Mouse (Mus musculus): Measurements from ENCODE around the gene Dcdc2b.

The Dcdc2b gene

DNA sequence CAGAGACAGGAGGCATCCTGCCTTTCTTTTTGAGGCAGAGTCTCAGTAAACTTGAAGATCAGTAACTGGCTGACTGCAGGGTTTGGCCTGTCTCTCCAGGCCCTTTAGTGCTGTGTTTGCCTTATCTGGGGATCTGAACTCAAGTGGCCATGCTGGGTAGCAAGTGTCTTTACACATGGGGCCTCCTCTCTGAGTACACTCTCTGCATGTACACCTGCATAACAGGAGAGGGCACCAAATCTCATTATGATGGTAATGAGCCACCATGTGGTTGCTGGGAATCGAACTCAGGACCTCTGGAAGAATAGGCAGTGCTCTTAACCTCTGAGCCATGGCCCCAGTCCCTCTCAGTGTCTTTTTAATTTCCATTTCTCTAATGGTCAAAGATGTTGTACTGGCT, 31.8 kb downstream of the Dcdc2b start:
- no peak for DNase-seq (ENCODE audit: extremely low read depth, low read depth, low spot score)

DNA sequence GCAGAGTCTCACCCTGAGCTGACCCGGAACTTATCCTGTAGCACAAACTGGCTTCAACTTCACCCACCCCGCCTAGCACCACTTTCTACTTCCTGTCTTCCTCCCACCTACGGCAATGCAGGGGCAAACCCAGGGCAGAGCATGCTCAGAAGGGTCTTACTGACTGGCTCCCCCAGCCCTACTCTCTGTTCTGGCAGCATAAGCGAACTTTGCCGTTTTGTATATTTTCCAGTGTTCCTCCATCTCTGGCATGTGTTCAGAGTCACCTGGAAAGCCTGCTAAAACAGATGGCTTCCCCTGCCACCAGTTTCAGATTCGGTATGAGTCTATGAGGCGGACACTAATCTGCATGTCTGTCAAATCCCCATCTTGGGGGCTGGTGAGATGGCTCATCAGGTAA, 33.7 kb downstream of the Dcdc2b start:
- DNase-seq (ENCODE audit: extremely low read depth, low read depth, low spot score), result no peak

DNA sequence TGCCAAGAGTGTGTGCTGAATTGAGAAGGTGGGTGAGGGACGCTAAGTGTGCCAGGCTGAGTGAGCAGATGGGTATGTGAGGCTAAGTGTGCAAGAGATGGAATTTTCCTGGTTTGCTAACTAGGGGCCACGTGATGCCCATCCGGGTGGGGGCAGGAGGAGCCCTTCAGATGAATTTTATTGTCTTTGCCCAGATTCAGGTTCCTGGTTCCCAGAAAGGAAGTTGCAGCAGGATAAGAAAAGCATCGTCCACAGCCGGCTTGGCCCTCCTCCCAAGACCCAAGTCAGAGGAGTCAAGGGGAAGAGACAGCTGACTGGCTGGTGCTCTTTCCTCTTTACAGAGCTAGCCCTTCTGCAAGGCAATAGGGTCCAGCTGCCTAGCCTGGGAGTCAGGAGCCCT, 35.6 kb downstream of the Dcdc2b start, which contains the start of gene Fam167b:
Gene Fam167b, minus strand, starts transcription at position 84 of the 400 bp plus-strand sequence.
- no peak for DNase-seq (ENCODE audit: extremely low read depth, low read depth, low spot score)

DNA sequence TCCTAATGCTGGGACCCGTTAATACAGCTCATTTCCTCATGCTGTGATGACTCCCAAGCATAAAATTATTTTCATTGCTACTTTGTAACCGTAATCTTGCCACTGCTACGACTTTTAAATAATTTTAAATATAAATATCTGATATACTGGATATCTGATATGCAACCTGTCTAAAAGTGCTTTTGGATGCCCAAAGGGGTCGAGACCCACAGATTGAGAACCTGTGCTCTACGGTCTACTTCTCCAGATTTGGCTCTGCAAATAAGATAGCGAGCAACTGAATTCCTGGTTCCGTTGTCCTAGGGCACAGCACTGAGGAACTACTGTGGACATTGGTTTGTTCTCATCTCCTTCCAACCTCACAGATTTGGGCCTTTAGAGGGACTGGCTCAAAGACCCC, 36.4 kb downstream of the Dcdc2b start:
- DNase-seq (ENCODE audit: extremely low read depth, low read depth, low spot score), result no peak

DNA sequence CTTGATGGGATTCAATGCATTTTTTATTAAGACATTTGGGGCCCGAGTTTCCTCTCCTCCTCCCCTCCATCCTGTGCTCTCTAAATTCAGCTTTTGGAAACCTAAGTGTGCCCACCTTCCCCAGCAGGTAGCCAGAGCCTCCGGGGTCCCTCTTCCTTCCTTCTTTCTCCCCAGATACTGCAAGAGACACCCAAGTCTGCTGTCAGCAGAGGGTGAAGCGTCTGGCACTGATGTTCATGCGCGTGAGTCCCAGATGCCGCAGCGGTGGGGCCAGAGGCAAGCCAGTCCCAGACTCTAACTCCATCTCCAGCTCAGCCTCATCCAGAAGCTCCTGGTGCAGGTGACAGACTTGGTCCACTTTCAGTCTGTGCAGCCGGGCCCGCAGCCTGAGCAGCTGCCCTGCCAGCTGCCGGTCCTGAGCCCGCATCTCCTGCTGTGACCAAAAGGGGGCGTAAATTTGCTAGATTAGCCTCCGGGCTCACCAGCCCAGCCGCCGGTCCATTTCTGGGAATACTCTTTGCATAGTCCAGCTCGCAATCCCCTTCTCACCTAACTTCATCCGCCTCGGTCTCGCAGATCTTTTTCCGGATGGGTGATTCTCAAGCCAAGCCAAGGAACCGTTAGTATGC, 37.1 kb downstream of the Dcdc2b start:
- no peak for DNase-seq (ENCODE audit: extremely low read depth, low read depth, low spot score)

DNA sequence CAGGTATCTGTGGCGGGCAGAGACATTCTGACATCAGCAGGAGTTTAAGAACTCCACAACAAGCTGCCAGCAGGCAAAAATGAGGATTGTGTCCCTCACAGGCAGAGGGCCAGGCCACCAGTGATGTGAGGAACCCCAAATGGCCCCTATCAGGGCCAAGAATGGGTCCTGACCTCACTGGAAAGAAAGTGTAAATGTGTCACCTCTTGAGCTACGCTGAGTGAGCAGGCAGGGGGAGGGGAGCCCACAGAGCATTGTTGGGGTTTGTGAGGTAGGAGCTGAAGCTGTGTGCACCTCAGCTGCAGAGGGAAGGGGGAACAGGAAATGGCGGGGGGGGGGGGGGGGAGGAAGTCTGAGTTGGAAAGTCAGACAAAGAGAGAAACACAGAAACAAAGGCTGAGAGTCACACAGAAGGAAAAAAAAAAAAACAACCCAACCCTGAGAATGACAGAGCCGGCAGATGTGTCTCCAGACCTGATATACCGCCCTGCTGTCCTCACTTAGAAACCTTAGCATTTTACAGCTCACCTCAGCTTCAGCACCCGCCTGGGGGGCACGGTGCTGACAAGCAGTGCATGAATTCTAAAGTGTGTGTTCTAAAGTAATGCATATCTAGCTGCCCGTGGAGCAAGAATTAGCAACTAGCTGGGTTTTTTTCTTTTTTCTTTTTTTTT, 38.7 kb downstream of the Dcdc2b start:
- no peak for DNase-seq (ENCODE audit: extremely low read depth, low read depth, low spot score)

DNA sequence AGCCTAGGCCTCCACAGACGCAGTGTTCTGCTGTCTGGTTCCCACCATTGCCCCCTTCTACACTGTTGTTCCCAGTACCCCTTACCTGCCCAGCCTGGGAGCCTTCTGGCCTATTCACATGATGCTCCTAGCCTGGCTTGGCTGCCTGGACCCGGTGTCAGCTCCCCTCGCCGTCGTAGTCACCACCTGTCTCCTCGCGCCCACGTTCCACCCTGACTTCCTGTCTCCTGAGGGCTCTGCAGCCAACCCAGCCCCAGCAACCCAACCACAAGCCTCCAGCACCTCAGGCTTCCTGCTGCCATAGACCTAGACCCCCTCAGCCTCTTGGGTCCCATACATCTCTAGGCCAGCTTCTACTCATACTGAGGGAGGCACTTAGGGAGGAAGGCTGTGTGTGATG, 40.6 kb downstream of the Dcdc2b start, which contains the start of gene Lck:
Gene Lck, minus strand, starts transcription at position 212 of the 400 bp plus-strand sequence.
- DNase-seq (ENCODE audit: extremely low read depth, low read depth, low spot score), result no peak

DNA sequence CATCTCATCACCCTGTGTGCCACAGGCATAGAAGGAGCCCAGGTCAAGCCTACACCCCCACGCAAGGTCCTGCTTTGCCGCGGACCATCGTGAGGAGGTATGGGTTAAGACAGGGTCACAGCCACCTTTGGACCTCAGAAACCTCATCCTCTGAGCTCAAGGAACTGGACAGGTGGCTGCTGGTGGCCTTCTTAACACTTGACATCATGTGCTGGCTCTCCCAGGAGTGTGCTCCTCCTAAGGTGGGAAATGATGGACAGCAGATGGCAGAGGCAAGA, 41.0 kb downstream of the Dcdc2b start:
- DNase-seq (ENCODE audit: extremely low read depth, low read depth, low spot score), result no peak

DNA sequence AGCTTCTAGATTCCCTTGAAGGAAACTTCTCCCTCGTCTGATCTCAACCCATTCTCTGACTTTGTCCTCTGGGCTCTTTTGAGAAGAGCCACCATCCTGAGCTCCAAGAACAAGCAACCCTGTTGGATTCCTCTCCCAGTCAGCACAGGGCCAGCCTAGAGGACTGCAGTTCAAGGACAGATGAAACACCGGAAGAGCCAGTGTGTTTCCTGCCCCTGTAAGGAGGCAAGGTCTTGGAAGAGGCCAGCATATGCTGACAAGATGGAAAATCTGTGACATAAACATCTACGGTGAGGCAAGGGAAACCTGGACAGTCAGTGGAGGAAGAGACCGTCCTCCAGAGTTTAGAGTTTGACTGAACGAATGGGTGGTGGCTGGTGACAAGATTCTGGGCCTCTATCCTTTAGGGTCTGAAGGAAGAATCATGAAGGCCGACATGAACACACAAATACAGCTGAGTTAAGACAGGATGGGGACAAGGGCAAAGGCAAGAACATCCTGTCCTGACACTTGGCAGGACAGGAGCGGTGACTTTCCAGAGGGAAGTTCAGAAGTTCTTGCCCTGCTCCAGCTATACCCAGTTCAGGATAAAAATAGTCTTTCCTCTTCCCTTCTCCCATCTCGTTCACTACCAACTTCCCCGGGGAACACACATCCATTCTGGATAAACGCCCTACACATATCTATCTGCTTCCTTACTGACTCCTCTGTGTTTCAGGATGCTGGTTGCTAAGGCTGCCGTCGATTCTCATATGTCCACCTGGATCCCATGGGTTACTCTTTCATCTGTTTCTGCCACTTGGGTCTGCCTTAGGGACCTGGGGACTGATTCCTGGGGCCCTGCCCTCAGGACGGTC, 41.6 kb downstream of the Dcdc2b start:
- DNase-seq (ENCODE audit: extremely low read depth, low read depth, low spot score), result no peak

DNA sequence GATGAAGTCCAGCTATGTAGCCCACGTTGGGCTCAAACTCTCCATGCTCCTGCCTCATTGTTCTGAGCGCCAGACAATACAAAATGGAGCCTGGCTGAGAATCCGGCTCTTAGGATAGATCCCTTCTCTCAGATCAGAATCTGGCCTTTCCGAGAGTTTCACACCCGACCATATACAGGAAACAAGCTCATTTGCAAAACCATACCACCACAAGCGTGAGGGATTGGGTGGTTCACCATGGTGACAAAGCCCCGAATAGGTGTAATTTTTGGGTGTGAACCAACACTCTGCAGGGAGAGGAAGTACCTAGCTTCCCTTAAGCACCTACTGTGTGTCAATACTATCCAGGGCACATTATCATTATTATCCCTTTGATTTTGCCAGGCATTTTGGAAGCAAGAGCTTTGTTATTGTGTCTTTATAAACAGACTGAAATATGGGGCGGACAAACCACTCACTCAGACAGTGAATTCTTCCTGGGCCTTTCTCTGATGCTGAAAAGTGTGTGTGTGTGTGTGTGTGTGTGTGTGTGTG, 42.4 kb downstream of the Dcdc2b start:
- DNase-seq (ENCODE audit: extremely low read depth, low read depth, low spot score), result no peak

DNA sequence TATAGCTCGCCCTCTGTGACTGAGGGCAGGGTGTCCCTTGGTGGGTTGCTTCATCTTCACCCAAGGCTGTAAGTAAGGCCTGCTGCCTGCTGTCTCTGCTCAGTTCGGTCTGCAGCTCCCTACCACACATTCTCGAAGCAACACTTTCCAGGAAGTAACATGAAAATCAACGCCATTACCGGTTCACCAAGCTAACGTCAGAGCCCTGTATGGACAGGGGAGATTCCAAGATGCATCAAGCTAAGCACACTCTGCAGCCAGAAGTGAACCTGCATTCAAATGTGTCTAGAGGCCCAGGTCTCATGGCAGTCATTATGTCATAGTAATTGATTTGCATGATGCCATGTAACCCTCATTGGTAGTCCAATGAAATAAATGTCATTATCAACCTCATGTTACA, 44.0 kb downstream of the Dcdc2b start:
- DNase-seq (ENCODE audit: extremely low read depth, low read depth, low spot score), result no peak

DNA sequence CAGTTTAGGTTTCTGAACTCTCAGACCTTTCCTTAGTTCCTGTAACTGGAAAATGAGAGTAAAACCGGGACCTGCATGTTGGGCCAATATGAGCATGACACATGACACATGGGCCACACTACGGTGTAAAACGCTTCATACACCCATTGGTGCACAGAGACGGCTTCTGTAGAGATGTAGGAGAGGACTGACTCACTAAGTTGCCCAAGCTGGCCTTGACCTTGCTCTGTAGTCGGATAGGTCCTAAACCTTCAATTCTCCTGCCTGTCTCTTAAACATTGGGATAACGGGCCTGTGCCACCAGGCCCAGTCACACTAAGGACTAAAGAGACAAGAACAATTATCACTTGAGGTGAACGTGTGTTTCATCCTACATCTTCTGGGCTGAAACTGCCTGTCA, 45.7 kb downstream of the Dcdc2b start:
- DNase-seq (ENCODE audit: extremely low read depth, low read depth, low spot score), result no peak

DNA sequence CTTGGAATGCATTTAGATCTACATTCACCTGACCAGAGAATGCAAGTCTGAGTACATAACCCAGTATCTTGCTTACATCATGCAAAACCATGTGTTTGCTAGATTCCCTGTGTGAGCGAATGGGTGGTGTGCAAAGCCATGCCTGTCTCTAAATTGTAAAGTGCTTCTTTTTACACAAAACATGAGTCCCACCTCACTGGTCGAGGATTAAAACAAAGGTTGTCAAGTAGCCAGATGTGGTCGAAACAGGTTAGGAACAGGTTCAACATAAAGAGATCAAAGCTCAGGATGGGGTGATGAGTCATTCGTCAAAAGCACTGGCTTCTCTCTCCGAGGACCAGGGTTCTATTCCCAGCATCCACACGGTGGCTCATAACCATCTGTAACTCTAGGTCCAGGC, 48.9 kb downstream of the Dcdc2b start:
- DNase-seq (ENCODE audit: extremely low read depth, low read depth, low spot score), result no peak

DNA sequence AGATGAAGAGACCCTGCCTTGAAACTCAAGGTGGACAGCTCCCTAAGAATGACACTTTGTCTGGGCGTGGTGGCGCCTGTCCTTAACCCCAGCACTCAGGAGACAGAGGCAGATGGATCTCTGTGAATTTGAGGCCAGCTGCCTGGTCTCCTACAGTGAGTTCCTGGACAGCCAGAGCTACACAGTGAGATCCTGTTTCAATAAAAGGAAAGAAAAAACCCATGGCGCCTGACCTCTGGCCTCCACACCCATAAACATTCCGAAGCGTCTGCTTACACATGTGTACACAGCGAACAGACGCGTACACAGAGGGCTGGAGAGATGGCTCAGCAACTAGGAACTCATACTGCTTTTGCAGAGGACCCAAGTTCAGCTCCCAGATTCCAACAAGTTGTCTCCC, 50.3 kb downstream of the Dcdc2b start:
- DNase-seq (ENCODE audit: extremely low read depth, low read depth, low spot score), result no peak

DNA sequence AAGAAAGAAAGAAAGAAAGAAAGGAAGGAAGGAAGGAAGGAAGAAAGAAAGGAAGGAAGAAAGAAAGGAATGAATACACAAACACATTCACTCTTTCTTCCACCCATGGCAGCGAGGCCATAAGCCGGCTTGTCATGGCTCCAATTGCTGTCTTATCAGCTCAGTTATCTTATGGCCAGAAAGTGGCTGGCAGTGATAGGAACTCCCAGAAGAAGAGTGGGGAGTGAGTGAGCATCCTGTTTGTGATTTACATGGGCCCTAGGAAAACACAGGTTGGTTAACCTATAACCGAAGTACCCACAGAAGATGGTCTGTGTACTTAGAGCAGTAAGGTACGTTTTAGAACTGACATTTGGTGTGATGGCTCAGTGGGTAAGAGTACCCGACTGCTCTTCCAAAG, 52.9 kb downstream of the Dcdc2b start:
- no peak for DNase-seq (ENCODE audit: extremely low read depth, low read depth, low spot score)
